Mouse (Mus musculus) lung, adult 2 months (tissue): ENCODE data around the gene Foxp2.

Experiments used
- CTCF ChIP-seq: fragments of 200-500 bp; IDR thresholded peaks from 2 replicates; pipeline ENCODE4 v1.5.1; 2011; ENCODE audit warnings: mild to moderate bottlenecking, low read length, control low read depth; ENCODE audit not compliant: insufficient read depth
- POLR2A ChIP-seq: fragments of 200-500 bp; IDR thresholded peaks from 2 replicates; pipeline ENCODE4 v1.6.1; 2011; ENCODE audit warnings: low read depth, mild to moderate bottlenecking, control low read depth, low read length, borderline replicate concordance; ENCODE audit errors: extremely low read depth

GRCm38 (mm10) chr6:14952731-14953130, 51.6 kb downstream of the Foxp2 start:
- TF ChIP-seq POLR2A, result no peak
- no peak for TF ChIP-seq CTCF
